Mouse (Mus musculus) telencephalon, adult 2 months (tissue): Measurements from ENCODE around the gene Trex1.

Source experiments
- DNase-seq: peaks from one replicate; pipeline ENCODE4 v3.0.0-alpha.2; 2011; ENCODE audit warnings: low read depth, low spot score

Gene Trex1

GRCm38 (mm10) chr9:109087987-109088386 is 28.5 kb upstream of the Trex1 start:
- DNase-seq, result no peak

- no peak for DNase-seq
Measured at GRCm38 (mm10) chr9:109084922-109085321, 25.4 kb upstream of the Trex1 start.

GRCm38 (mm10) chr9:109082124-109082800 is 22.7 kb upstream of the Trex1 start, which contains the start of the genes Ccdc51 and Tma7:
Ccdc51 (plus strand) TSS chr9:109082493.
Tma7 (minus strand) TSS chr9:109082587.
- peak; percentile 89 for DNase-seq

DNA sequence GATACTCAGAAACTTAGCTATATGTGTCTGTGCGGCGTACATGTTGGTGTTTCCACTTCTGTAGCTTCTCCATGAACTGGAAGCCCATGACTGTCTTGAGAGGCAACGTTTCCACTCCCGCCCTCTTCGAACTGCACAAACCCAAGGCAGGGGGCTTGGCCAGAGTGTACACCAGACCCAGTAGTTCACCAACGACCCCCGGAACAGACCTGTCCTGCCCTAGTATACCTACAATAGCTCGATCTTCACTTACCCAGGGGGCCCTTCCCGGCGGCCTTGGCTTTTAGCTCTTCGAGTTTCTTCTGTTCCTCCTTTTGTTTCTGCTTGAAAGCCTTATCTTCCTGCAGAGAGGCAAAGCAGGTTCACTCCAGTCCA is 22.2 kb upstream of the Trex1 start:
- no peak for DNase-seq

- no peak for DNase-seq
Measured at GRCm38 (mm10) chr9:109080516-109080915, 21.0 kb upstream of the Trex1 start.

DNA sequence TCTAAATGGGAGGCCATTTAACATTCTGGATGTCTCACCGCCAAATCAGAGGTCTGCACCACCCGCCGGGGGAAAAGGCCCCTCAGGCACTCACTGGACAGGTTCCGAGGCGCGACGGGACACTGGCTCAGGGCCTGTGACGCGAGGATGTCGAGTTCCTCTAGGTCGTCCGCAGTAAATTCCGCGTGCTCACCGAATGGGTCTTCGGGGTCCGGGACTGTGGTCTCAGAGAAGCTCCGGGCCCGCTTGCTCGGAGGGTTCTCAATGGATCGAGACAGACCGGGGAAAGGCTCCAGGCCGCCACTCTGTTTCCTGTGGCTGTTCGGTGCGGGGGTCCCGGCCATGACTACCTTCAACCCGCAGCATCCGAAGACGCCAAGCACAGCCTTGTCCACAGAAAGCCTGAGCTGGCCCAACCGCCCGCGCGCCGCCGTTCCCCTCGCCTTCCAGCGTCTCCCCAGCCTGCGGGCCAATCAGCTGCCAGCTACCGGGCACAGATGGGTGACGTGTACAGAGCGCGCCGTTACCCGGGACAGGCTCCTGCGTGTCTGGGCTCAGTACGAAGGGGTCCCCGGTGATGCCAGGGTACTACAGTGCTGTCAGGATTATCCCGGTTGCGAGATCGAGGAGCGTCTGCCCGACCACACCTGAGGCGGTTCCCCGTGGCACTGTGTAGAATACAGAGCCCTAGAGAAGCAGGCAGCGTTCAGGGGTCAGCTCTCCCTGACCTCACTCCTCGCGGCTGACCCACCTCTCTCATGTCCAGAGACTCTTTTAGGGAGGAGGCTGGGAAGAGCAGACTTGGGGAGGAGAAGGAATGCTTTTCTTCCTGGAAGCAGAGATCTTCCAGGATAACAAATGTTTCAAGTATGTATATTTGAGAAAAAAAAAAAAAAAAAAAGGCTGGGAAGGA is 14.4 kb upstream of the Trex1 start, which contains the start of gene Atrip:
Gene Atrip, minus strand, starts transcription at position 464 of the 913 bp plus-strand sequence.
- peak; percentile 87 for DNase-seq

- DNase-seq, result no peak
Measured at GRCm38 (mm10) chr9:109068095-109068735, 8.7 kb upstream of the Trex1 start.

- no peak for DNase-seq
Measured at GRCm38 (mm10) chr9:109060898-109061295, 1.4 kb upstream of the Trex1 start.

DNA sequence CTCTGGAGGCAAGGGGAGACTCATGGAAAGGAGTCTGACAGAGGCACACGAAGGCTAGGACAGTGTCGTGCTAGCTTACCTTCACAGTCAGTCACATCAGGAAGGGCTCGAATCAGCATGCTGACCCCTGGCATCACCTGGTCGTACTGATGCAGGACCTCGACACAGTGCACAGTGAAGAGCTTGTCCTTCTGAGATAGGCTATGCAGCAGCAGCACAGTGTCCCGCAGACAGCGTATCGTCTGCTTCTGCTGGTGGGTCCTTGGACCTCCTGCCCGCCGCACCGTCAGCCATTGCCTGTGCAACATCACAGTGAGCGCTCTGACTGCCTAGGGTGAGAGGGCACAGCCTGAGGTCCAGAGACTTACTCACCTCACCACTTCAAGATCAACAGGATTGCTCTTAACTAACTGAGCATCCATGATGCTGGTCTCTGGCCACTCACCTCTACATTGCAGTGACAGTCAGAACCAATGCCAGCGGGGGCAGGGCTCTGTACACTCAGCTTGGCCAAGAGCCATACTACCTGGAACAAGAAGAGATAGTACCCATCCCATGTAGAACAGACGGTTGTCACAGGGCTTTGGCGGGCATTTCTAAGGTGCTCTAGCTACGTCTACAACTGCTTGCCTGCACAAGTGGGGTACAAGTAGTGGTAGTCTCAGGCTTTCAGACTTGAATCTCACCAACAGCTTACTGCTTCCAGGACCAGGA is 807 bp upstream of the Trex1 start:
- DNase-seq, result no peak

DNA sequence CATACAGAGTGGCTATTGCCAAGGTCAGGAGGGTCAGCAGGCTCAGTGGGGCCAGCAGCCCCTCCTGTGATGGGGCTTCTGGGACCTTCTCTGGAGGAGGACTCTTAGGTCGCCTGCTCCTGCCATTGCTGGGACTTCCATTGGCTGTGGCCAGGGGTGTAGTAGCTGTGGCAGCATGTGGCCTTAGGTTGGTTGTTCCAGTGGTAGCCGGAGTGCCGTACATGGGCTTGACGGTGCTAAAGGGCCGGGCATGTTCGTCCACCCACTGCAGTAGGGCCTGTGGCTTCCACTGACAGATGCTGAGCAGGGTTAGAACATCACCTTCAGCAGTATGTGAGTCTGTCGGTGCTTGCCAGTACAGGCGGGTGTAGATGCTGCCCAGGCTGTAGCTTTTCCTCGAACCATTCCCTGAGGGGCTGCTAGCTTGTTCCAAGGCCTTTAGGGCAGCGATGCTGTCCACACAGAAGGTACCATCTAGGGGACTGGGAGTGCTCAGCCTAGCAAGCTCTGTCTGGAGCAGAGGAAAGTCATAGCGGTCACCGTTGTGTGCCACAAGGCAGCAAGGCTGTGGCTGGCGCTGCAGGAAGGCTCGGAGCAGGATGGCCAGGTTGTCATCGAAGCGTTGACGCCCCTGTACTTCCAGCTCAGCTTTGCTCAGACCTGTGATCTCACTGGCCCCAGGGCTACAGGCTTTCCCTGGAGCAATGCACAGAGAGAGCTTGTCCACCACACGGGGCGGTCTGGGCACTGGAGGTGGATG is 1.3 kb downstream of the Trex1 start:
- DNase-seq, result no peak

DNA sequence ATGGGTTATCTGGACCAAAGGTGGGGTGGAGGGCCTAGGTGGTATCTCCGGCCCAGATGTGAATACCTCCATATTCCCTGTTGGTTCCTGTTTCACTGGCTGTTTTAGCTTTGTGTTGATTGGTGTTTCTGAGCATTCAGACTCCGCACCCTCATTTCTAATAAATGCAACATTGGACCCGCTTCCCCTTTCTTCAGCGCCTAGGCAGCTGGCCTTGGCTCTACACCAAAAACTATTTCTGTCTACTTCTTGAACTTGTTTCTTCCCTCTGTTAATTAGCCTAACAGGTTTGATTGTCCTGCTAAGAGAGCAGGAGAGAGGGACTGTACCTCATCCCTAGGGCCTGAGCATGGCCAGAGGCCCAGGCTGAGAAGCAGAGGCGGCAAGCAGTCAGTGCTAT is 2.0 kb downstream of the Trex1 start:
- DNase-seq, result no peak

DNA sequence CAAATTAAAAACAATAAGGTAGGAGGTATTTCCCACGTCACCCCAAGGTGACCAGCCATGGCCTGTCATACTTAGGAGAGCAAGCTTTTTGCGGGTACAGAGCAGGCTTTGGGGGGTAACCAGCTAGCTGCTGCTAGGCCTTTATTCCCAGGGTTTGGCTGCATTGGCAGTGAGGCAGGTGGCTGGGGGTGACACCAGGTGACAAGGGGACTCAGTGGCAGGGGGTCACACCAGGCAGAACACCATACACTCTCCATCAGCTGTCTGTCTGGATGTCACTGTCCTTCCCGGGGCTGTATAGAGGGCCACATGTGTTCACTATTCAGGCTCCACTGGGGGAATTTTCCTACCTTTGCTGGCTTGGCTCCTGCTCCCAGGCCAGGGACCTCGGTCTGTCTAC is 2.6 kb downstream of the Trex1 start:
- no peak for DNase-seq

DNA sequence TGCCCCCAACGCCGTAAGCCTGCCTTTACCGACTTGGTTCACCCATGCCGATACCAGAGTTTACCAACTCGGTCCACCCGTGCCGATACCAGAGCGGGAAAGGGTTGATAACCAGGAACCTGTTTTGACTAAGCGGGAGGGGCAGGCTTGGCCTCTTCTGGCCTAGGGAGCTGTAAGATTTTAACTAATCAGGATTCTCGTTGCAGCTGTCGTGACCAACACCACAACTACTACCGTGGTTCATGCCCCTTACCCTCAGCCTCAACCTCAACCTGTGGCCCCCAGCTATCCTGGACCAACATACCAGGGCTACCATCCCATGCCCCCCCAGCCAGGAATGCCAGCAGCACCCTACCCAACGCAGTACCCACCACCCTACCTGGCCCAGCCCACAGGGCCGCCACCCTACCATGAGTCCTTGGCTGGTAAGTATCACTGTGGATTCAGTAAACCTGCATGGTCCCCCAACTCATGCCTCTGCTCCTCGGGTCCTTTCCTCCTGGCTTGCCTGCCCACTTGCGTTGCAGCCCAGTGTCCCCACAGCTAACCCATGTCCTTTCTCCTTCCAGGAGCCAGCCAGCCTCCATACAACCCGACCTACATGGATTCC is 3.3 kb downstream of the Trex1 start:
- DNase-seq, result no peak

DNA sequence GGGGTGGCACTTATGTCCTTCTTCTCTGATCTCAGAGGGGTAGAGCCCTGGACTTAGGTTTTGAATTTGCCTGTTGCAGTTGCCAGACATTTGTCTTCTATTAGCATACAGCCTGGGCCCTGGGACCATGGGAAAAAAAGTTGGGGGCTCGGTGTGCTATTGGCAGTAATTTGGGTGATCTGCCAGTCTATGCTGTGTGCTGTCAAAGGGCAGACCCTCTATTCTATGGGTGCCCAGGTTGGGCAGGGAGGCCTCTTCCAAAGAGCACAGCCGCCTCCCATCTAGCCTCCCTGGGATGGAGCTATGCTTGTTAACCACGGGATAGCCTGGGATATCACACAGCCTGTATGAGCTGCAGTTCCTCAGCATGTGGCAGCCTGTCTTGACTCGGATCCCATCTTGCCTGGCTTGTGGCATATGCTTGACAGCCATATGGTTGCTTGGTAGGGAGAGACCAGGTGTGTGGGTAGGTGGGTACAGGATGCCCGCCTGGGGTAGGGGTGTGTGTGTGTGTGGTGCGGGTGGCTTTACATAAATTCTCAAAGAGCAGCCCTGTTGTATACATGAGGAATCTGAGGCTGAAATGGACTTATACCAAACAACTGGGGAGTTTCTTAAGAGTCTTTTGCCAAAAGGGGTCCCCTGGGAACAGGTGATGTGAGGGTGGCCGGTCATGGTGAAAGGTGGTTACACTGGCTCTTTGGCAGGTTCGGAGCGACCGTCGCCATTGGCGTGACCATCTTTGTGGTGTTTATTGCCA is 4.1 kb downstream of the Trex1 start:
- DNase-seq, result no peak

- DNase-seq, result peak; percentile 92
Measured at GRCm38 (mm10) chr9:109054712-109055111, 4.8 kb downstream of the Trex1 start.

- no peak for DNase-seq
Measured at GRCm38 (mm10) chr9:109053851-109054250, 5.7 kb downstream of the Trex1 start.

DNA sequence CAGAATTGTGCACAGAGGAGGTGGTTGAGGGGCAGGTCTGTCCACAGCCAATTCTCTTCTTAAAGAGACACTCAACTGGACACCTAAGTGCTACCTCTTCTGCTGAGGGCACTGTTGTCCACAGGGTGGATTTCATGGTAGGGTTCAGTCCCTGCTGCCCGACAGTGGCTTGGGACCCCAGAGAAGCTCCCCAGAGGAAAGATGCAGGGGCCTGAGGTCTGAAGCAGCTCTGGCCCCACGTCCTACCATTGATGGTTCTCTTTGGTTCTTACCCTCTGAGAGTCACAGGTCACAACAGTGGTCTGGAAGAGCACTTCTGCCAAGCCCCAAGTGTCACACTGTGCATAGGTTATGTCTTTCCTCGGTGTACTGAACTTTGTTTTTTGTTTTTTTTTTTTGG is 6.2 kb downstream of the Trex1 start:
- no peak for DNase-seq

DNA sequence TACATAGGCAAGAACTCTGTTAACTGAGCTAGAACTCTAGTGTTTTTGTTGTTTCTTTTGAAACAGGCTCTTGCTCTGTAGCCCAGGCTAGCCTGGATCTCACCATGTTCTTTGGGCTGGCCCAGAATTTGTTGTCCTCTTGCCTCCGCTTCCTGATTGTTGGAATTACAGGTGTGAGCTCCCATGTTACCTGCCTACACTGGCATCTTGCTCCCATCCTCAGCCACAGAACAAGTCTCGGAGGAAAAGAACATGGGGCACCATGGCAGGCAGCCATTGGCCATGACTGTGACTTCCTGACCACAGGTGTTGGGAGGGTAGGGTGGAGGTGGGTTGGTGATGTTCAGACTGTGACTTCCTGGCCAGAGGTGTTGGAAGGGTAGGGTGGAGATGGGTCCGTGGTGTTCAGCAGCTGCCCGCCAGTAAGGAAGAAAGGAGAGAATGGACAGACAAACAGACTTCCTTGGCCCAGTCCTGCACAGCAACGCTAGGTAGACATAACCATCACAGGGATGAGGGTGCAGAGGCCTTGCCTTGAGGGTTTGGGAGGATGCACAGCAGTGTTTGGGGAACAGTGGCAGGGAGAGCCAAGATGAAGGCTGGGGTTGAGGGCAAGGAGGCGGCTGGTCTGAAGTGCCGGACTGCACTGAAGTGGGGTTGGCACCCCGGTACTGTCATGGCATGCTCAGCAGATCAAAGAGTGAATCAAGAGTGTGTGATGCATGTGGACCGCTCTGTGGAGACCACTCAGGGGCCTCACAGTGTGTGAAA is 6.9 kb downstream of the Trex1 start:
- DNase-seq, result no peak
